Mouse (Mus musculus) gastrocnemius, postnatal 4 days (tissue): ENCODE data around the gene 1700010B08Rik. TPM values are rescaled to one million over a fixed set of nuclear protein-coding genes. Genes with fewer than 3 reads are reported as not detected.
"Not testable (repeated sequence)": the region's sequence is repeated elsewhere in the genome, so short reads cannot be mapped to it uniquely, and the experiment has no call there.

Source experiments
- DNase-seq, 2 experiments: peaks; one replicate each; pipeline ENCODE4 v3.0.0; 2021 to 2022; ENCODE audit warnings: low spot score in 2 of 2, mixed read lengths in 2 of 2
- long read RNA-seq, 2 experiments: library from polyadenylated mRNA; stranded (forward); transcript quantifications; one replicate each; pipeline ENCODE4 v2.0.0; 2021
- total RNA-seq, 2 experiments: library from RNA; stranded (reverse); gene quantifications; 2 replicates each; pipeline ENCODE4 v1.2.3; 2021

1700010B08Rik gene
- total RNA-seq, result not detected
- long read RNA-seq, experiment 1, result 0 reads
- long read RNA-seq, experiment 2, result 0 reads

- DNase-seq, result not testable (repeated sequence)
Observed at GRCm38 (mm10) chr2:173719115-173719514, at the start of gene 1700010B08Rik. Gene 1700010B08Rik (plus strand): TSS chr2:173719415.

GRCm38 (mm10) chr2:173672328-173672896 lies 46.8 kb upstream of the 1700010B08Rik start:
- no peak for DNase-seq

GRCm38 (mm10) chr2:173673469-173673868 lies 45.7 kb upstream of the 1700010B08Rik start:
- DNase-seq, result no peak

- DNase-seq, result no peak
Observed at GRCm38 (mm10) chr2:173678593-173678992, 40.6 kb upstream of the 1700010B08Rik start.

GRCm38 (mm10) chr2:173679217-173679616 lies 40.0 kb upstream of the 1700010B08Rik start:
- no peak for DNase-seq

- DNase-seq, result no peak
Observed at GRCm38 (mm10) chr2:173680153-173680552, 39.1 kb upstream of the 1700010B08Rik start.

- DNase-seq, result no peak
Observed at GRCm38 (mm10) chr2:173682773-173683172, 36.4 kb upstream of the 1700010B08Rik start.

GRCm38 (mm10) chr2:173685781-173686361 lies 33.3 kb upstream of the 1700010B08Rik start:
- no peak for DNase-seq

- no peak for DNase-seq
Observed at GRCm38 (mm10) chr2:173687363-173687762, 31.9 kb upstream of the 1700010B08Rik start.

- DNase-seq, result no peak
Observed at GRCm38 (mm10) chr2:173689835-173690234, 29.4 kb upstream of the 1700010B08Rik start.

GRCm38 (mm10) chr2:173691748-173692147 lies 27.5 kb upstream of the 1700010B08Rik start:
- no peak for DNase-seq

- no peak for DNase-seq
Observed at GRCm38 (mm10) chr2:173692693-173693092, 26.5 kb upstream of the 1700010B08Rik start.

GRCm38 (mm10) chr2:173698850-173699249 lies 20.4 kb upstream of the 1700010B08Rik start:
- DNase-seq, result no peak

GRCm38 (mm10) chr2:173702096-173702866 lies 16.9 kb upstream of the 1700010B08Rik start:
- DNase-seq, result no peak

- DNase-seq, result no peak
Observed at GRCm38 (mm10) chr2:173702867-173703237, 16.4 kb upstream of the 1700010B08Rik start.

GRCm38 (mm10) chr2:173705827-173706551 lies 13.2 kb upstream of the 1700010B08Rik start:
- no peak for DNase-seq

GRCm38 (mm10) chr2:173707626-173708025 lies 11.6 kb upstream of the 1700010B08Rik start:
- DNase-seq, result not testable (repeated sequence)

GRCm38 (mm10) chr2:173710193-173710592 lies 9.0 kb upstream of the 1700010B08Rik start:
- DNase-seq, result no peak

GRCm38 (mm10) chr2:173712656-173713055 lies 6.6 kb upstream of the 1700010B08Rik start:
- no peak for DNase-seq

- no peak for DNase-seq
Observed at GRCm38 (mm10) chr2:173713241-173713640, 6.0 kb upstream of the 1700010B08Rik start.

GRCm38 (mm10) chr2:173714620-173715218 lies 4.5 kb upstream of the 1700010B08Rik start:
- DNase-seq, result no peak
